Mouse (Mus musculus) frontal cortex, postnatal 10 days (tissue): ENCODE results near the gene Stxbp5.

ENCODE experiments used
- DNase-seq, 2 experiments: peaks; one replicate each; pipeline ENCODE4 v3.0.0; 2022; ENCODE audit warnings: low spot score in 2 of 2, mixed read lengths in 1 of 2

Stxbp5 gene

GRCm38 (mm10) chr10:9756546-9756945 lies 144.3 kb downstream of the Stxbp5 start:
- no peak for DNase-seq

GRCm38 (mm10) chr10:9754893-9755541 lies 145.9 kb downstream of the Stxbp5 start:
- DNase-seq: peak; percentile 62 to 76

- DNase-seq: no peak
Measured at GRCm38 (mm10) chr10:9733861-9734260, 167.0 kb downstream of the Stxbp5 start.

- no peak for DNase-seq
Measured at GRCm38 (mm10) chr10:9732065-9732749, 168.7 kb downstream of the Stxbp5 start.

GRCm38 (mm10) chr10:9722519-9723303 lies 178.2 kb downstream of the Stxbp5 start:
- DNase-seq: no peak

- no peak for DNase-seq
Measured at GRCm38 (mm10) chr10:9720027-9720426, 180.9 kb downstream of the Stxbp5 start.

GRCm38 (mm10) chr10:9718086-9718485 lies 182.8 kb downstream of the Stxbp5 start:
- DNase-seq: no peak
